Mouse (Mus musculus) adrenal gland, adult 18-20 months (tissue): ENCODE measurements around the gene Aff1. TPM values are rescaled to one million over a fixed set of nuclear protein-coding genes. Genes with fewer than 3 reads are reported as not detected.

Source experiments
- DNase-seq, 2 experiments: peaks; one replicate each; pipeline ENCODE4 v3.0.0; 2021 to 2022; ENCODE audit warnings: low spot score in 2 of 2
- total RNA-seq, 2 experiments: library from RNA; stranded (reverse); gene quantifications; 1 replicate in 1 of 2; 2 replicates in 1 of 2; pipeline ENCODE4 v1.2.3; 2021

Aff1 gene
- total RNA-seq, 2 experiments from 2014 or later, result 40.3 to 43.8 TPM

GRCm38 (mm10) chr5:103725268-103726149 is 33.3 kb downstream of the Aff1 start:
- no peak for DNase-seq

GRCm38 (mm10) chr5:103726281-103726938 is 34.2 kb downstream of the Aff1 start:
- DNase-seq, result no peak

GRCm38 (mm10) chr5:103727777-103728395 is 35.7 kb downstream of the Aff1 start:
- no peak for DNase-seq

- DNase-seq, result no peak
Measured at GRCm38 (mm10) chr5:103729225-103729624, 37.1 kb downstream of the Aff1 start.

- DNase-seq, result no peak
Measured at GRCm38 (mm10) chr5:103730142-103730541, 38.0 kb downstream of the Aff1 start.

GRCm38 (mm10) chr5:103730727-103731126 is 38.6 kb downstream of the Aff1 start:
- no peak for DNase-seq

GRCm38 (mm10) chr5:103732581-103732980 is 40.4 kb downstream of the Aff1 start:
- no peak for DNase-seq

GRCm38 (mm10) chr5:103735411-103736112 is 43.4 kb downstream of the Aff1 start:
- DNase-seq, result no peak

- no peak for DNase-seq
Measured at GRCm38 (mm10) chr5:103736553-103737207, 44.5 kb downstream of the Aff1 start.

- DNase-seq, result peak; percentile 32 to 43
Measured at GRCm38 (mm10) chr5:103737208-103738066, 45.3 kb downstream of the Aff1 start.

GRCm38 (mm10) chr5:103738509-103738908 is 46.3 kb downstream of the Aff1 start:
- no peak for DNase-seq

GRCm38 (mm10) chr5:103739163-103739562 is 47.0 kb downstream of the Aff1 start:
- DNase-seq, result no peak

GRCm38 (mm10) chr5:103740093-103740902 is 48.1 kb downstream of the Aff1 start:
- no peak for DNase-seq

GRCm38 (mm10) chr5:103740903-103741246 is 48.7 kb downstream of the Aff1 start:
- DNase-seq, result no peak

- DNase-seq, result no peak
Measured at GRCm38 (mm10) chr5:103741443-103741842, 49.3 kb downstream of the Aff1 start.

GRCm38 (mm10) chr5:103741992-103742391 is 49.8 kb downstream of the Aff1 start:
- no peak for DNase-seq

- no peak for DNase-seq
Measured at GRCm38 (mm10) chr5:103744531-103744930, 52.4 kb downstream of the Aff1 start.

GRCm38 (mm10) chr5:103745635-103746034 is 53.5 kb downstream of the Aff1 start:
- DNase-seq, result no peak

- no peak for DNase-seq
Measured at GRCm38 (mm10) chr5:103746561-103747085, 54.4 kb downstream of the Aff1 start.
